Comparison of ENCODE assay signal across 12 mouse cellular contexts in genomic region chr12:72263213-72264103, GRCm38 (mm10).
DNase-seq lines count a peak whose midpoint lies in the region; ATAC-seq and TF ChIP-seq lines count a peak whose summit lies in the region.
"Had no signal": no experiment of that assay in that cellular context is flagged by ENCODE, and none has a peak within 500 bp of the region (broad histone marks: within the 10 kb centered on the region; RNA-seq: fewer than 3 reads in every experiment).

No protein-coding gene starts in this region.

- no peak for TF ChIP-seq CTCF in hindbrain, postnatal 0 days (IDR thresholded peaks at IDR 0.05; ENCODE audit: low read depth)

- H3K36me3 ChIP-seq in hindbrain, embryonic 13.5 days, result no peaks in the 10 kb centered on the region; the same call in 1 of the 2 replicates
- H3K36me3 ChIP-seq in hindbrain, embryonic 10.5 days, result 0 out of 2 replicates have a peak, but pooled peaks cover 3% of the 10 kb centered on the region
- no peaks in the 10 kb centered on the region for H3K36me3 ChIP-seq in hindbrain, postnatal 0 days (ENCODE audit: insufficient read depth, low read length)
- H3K36me3 ChIP-seq: heart, embryonic 10.5 days; neural tube, embryonic 12.5 days had no signal

- peak overlapping the region; percentile 86 for H3K27ac ChIP-seq in hindbrain, embryonic 13.5 days
- H3K27ac ChIP-seq in hindbrain, embryonic 10.5 days, result no peak overlapping the region
- peak overlapping the region; percentile 78 for H3K27ac ChIP-seq in hindbrain, postnatal 0 days
- H3K27ac ChIP-seq: heart, embryonic 10.5 days; neural tube, embryonic 12.5 days had no signal

- H3K27me3 ChIP-seq in hindbrain, embryonic 13.5 days, result no peaks in the 10 kb centered on the region
- H3K27me3 ChIP-seq in hindbrain, embryonic 10.5 days (ENCODE audit: insufficient read depth, poor library complexity, severe bottlenecking), result no peaks in the 10 kb centered on the region
- no peaks in the 10 kb centered on the region for H3K27me3 ChIP-seq in hindbrain, postnatal 0 days (ENCODE audit: insufficient read depth, low read length)
- H3K27me3 ChIP-seq: neural tube, embryonic 12.5 days had no signal

- H3K9ac ChIP-seq in hindbrain, embryonic 13.5 days, result no peak overlapping the region
- 0 out of 2 replicates have a peak overlapping the region, but pooled peaks have one; percentile 14 for H3K9ac ChIP-seq in hindbrain, postnatal 0 days (replicated peaks; ENCODE audit: low read length)
- H3K9ac ChIP-seq: neural tube, embryonic 12.5 days had no signal

- no peak for ATAC-seq in hindbrain, embryonic 13.5 days (ENCODE audit: low FRiP score)
- peak; percentile 79 for ATAC-seq in hindbrain, postnatal 0 days

- peaks cover 22% of the 10 kb centered on the region for H3K4me1 ChIP-seq in hindbrain, embryonic 13.5 days (replicated peaks)
- peaks cover 10% of the 10 kb centered on the region for H3K4me1 ChIP-seq in hindbrain, embryonic 10.5 days (replicated peaks)
- peaks cover 18% of the 10 kb centered on the region for H3K4me1 ChIP-seq in hindbrain, postnatal 0 days (ENCODE audit: insufficient read depth, low read length)
- H3K4me1 ChIP-seq: neural tube, embryonic 12.5 days had no signal

- H3K9me3 ChIP-seq in hindbrain, embryonic 13.5 days, result no peaks in the 10 kb centered on the region
- no peaks in the 10 kb centered on the region for H3K9me3 ChIP-seq in hindbrain, embryonic 10.5 days
- no peaks in the 10 kb centered on the region for H3K9me3 ChIP-seq in hindbrain, postnatal 0 days (ENCODE audit: low read length)
- H3K9me3 ChIP-seq: heart, embryonic 10.5 days; neural tube, embryonic 12.5 days had no signal

- WGBS in hindbrain, embryonic 13.5 days, result 69% methylated on average over 12 of the region's 12 CpGs
- WGBS in hindbrain, embryonic 10.5 days, result 85% methylated on average over 12 of the region's 12 CpGs
- 46% methylated on average over 12 of the region's 12 CpGs for WGBS in hindbrain, postnatal 0 days

- no peak overlapping the region for H3K4me3 ChIP-seq in hindbrain, embryonic 13.5 days
- no peak overlapping the region for H3K4me3 ChIP-seq in hindbrain, embryonic 10.5 days
- no peak overlapping the region for H3K4me3 ChIP-seq in hindbrain, postnatal 0 days (ENCODE audit: low read length)
- H3K4me3 ChIP-seq: heart, embryonic 10.5 days; neural tube, embryonic 12.5 days had no signal

- no peak overlapping the region for H3K4me2 ChIP-seq in hindbrain, embryonic 13.5 days
- H3K4me2 ChIP-seq in hindbrain, postnatal 0 days (ENCODE audit: low read depth, low read length), result no peak overlapping the region; the same call in 1 of the 2 replicates
- H3K4me2 ChIP-seq: neural tube, embryonic 12.5 days had no signal

- DNase-seq in hindbrain, embryonic 10.5 days (ENCODE audit: low spot score), result no peak
- peak; percentile 22 for DNase-seq in right cerebral cortex, postnatal 4 days
- no peak for DNase-seq in right cerebral cortex, postnatal 14 days
- peak; percentile 47 for DNase-seq in hindbrain, postnatal 0 days (ENCODE audit: low spot score)
- peak; percentile 79 for DNase-seq in telencephalon, adult 2 months (ENCODE audit: low read depth, low spot score)
- no peak for DNase-seq in lung, postnatal 14 days
- DNase-seq: cerebellum, postnatal 36 days; kidney, adult 8-10 months; lung, adult 2 months had no signal

Comparison
In these comparisons a context has a peak if more than half of its experiments do, and no peak if none do; other contexts are left out.
1. DNase-seq: peak in right cerebral cortex, postnatal 4 days (single experiment), hindbrain, postnatal 0 days (single experiment) and telencephalon, adult 2 months (single experiment); none in hindbrain, embryonic 10.5 days (single experiment), right cerebral cortex, postnatal 14 days (single experiment) and lung, postnatal 14 days (single experiment).